Mouse (Mus musculus): ENCODE data around the gene Myo9b. TPM values are rescaled to one million over a fixed set of nuclear protein-coding genes. Genes with fewer than 3 reads are reported as not detected.
A peak's percentile ranks its signal among the peaks of the same experiment; 100 is the strongest.

Myo9b gene
- polyA plus RNA-seq, 1 experiment from 2014 or later = 24.0 TPM

DNA sequence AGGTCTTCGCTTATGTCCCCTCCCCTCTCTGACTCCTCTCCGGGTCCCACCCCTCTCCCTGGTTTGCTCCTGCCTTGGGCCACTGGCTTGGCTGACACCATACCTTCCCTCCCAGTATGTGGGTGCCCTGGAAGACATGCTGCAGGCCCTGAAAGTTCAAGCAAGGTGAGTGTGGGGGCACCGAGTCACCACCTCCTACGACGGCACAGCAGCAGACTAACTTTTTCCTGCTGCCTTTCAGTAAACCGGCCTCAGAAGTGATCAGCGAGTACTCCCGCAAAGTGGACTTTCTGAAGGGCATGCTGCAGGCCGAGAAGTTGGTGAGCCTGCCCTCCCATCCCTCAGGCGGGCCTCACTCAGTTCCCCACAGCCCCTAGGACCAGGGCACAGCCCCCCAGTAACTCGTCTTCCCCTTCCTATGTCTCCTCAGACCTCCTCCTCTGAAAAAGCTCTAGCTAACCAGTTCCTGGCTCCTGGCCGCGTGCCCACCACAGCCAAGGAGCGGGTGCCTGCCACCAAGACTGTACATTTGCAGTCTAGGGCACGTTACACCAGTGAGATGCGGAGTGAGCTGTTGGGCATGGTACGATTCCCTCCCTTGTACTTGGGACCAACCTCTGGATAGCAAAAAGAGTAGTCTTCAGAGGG, 95.1 kb downstream of the Myo9b start:
- 39% methylated on average over 17 of the region's 17 CpGs for WGBS
- H3K9ac ChIP-seq = peak overlapping the region; percentile 62
- H3K9me3 ChIP-seq (replicated peaks) = no peaks in the 10 kb centered on the region
- H3K4me1 ChIP-seq = peaks cover 25% of the 10 kb centered on the region
- H3K27ac ChIP-seq (replicated peaks) = peak overlapping the region; percentile 95
- H3K4me3 ChIP-seq (replicated peaks) = peak overlapping the region; percentile 79
- peak overlapping the region; percentile 87 for H3K4me2 ChIP-seq (replicated peaks)
- no peak for ATAC-seq (ENCODE audit: insufficient number of reproducible peaks, low FRiP score, low TSS enrichment, low read depth)
- peaks cover 4% of the 10 kb centered on the region; the same call in 1 of the 2 replicates for H3K36me3 ChIP-seq
- H3K27me3 ChIP-seq = no peaks in the 10 kb centered on the region

DNA sequence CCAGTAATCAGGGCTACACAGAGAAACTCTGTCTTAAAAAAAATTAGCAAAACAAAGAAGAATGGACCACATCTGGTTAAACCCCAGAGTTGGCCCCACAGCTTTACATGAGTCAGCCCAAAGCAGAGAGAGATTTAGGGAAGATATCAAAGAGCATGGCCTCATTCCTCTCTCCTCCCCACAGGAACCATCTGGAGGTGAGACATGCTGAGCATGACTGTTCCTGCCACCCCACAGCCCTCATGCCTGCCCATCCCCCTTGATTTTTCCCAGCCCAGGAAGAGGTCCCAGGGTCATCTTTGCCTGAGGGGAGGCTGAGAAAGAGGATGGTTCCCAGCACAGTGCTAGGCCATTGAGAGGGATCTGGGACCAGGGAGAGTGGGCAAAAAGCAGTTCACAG, 95.9 kb downstream of the Myo9b start:
- H3K9ac ChIP-seq = no peak overlapping the region
- H3K27me3 ChIP-seq = no peaks in the 10 kb centered on the region
- no peak for ATAC-seq (ENCODE audit: insufficient number of reproducible peaks, low FRiP score, low TSS enrichment, low read depth)
- peaks cover 11% of the 10 kb centered on the region for H3K36me3 ChIP-seq
- H3K27ac ChIP-seq (replicated peaks) = no peak overlapping the region
- H3K4me1 ChIP-seq = peaks cover 25% of the 10 kb centered on the region
- H3K9me3 ChIP-seq (replicated peaks) = no peaks in the 10 kb centered on the region
- peak overlapping the region; percentile 79 for H3K4me3 ChIP-seq (replicated peaks)
- H3K4me2 ChIP-seq (replicated peaks) = peak overlapping the region; percentile 87; the same call in 1 of the 2 replicates

DNA sequence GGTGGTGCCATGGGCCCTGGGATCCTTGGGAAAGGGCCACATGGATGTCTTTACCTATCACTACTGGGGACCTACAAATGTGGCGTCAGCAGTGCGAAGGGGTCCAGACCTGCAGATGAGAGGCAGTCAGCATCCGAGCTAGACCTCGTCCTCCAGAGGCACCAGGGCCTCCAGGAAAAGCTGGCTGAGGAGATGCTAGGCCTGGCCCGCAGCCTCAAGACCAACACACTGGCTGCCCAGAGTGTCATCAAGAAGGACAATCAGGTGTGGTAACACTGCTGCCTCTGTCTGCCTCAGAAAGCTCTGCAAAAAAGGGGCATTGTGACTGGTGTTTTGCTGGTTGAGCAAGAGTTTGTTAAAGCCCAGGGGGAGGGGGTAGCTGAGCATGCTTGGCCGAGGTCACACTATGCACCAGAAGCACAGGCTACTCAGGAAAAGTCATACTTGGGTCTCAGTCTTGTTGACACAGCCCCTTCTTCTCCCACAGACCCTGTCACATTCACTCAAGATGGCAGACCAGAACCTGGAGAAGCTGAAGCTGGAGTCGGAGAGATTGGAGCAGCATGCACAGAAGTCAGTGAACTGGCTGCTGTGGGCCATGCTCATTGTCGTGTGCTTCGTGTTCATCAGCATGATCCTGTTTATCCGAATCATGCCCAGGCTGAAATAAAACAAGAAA, 96.7 kb downstream of the Myo9b start:
- no peaks in the 10 kb centered on the region for H3K27me3 ChIP-seq
- no peak for ATAC-seq (ENCODE audit: insufficient number of reproducible peaks, low FRiP score, low TSS enrichment, low read depth)
- no peaks in the 10 kb centered on the region for H3K9me3 ChIP-seq (replicated peaks)
- H3K4me3 ChIP-seq (replicated peaks) = no peak overlapping the region
- peaks cover 25% of the 10 kb centered on the region for H3K4me1 ChIP-seq
- no peak overlapping the region for H3K27ac ChIP-seq (replicated peaks)
- peaks cover 19% of the 10 kb centered on the region for H3K36me3 ChIP-seq
- WGBS = 87% methylated on average over 10 of the region's 10 CpGs
- no peak overlapping the region for H3K9ac ChIP-seq
- H3K4me2 ChIP-seq (replicated peaks) = no peak overlapping the region

DNA sequence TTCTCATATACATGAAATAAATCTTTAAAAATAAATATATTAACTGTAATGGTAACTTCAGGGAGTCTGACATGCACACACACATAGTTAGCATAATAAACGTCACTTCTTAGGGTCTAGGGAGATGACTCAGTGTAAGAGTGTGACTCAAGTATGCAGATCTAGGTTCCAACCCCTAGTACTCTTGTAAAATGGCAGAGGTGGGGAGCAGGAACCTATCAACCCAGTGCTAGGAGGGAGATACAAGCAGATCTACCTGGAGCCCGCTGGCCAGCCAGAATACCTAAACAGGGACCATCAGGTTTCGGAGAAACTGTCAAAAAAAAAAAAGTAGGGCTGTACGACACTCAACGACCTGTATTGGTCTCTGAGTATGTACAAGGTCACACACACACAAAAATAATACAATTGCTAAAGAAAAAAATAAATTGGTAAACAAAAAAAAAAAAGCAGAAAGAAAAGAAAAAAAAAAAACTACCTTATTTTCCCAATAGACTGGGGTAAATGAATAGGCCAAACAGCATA, 98.3 kb downstream of the Myo9b start:
- H3K36me3 ChIP-seq = peaks cover 28% of the 10 kb centered on the region
- 0 out of 2 replicates have a peak overlapping the region, but pooled peaks have one; percentile 92 for H3K27ac ChIP-seq (replicated peaks)
- H3K9me3 ChIP-seq (replicated peaks) = no peaks in the 10 kb centered on the region
- 19% methylated on average over 5 of the region's 5 CpGs for WGBS
- H3K4me1 ChIP-seq = peaks cover 32% of the 10 kb centered on the region
- H3K9ac ChIP-seq = 0 out of 2 replicates have a peak overlapping the region, but pooled peaks have one; percentile 9
- no peaks in the 10 kb centered on the region for H3K27me3 ChIP-seq
- H3K4me2 ChIP-seq (replicated peaks) = peak overlapping the region; percentile 53
- peak overlapping the region; percentile 90 for H3K4me3 ChIP-seq (replicated peaks)
- no peak for ATAC-seq (ENCODE audit: insufficient number of reproducible peaks, low FRiP score, low TSS enrichment, low read depth)

DNA sequence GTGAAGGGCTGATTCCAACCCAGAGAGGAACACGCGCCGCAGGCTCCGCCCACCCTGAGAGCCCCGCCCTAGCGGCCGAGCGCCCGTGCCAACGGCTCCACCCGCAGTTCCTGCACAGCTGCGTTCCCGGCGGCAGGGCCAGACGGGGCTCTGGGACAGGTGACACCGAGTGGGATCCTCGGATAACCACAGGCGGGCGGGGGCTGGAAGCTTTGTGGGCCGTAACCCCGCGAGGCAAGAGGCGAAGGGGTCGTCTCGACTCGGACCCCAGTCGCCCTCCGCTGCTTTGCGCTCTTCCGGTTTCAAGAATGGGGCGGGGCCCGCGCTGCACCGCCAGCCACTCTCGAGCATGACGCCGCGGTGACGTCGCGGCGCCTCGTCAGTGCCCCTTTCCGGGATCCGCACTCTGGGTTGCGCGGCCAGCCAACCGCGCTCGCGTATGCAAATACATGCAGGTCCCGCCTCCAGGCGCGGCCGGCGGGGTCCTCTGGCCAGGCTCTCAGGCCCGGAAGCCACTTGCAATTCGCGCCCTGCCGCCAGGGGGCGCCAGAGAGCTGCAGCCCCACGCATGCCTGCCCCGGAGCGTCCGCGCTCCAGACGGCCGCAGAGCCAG, 98.8 kb downstream of the Myo9b start, which contains the start of gene Ocel1:
TSS of gene Ocel1 (plus strand) at position 63 of the 613 bp plus-strand sequence.
- peak within 1 kb of the TSS; percentile 92 for H3K27ac ChIP-seq (replicated peaks)
- H3K27me3 ChIP-seq = no peaks in the 10 kb centered on the region
- WGBS = under 1% methylated on average over 68 of the region's 68 CpGs
- H3K4me3 ChIP-seq (replicated peaks) = peak within 1 kb of the TSS; percentile 90
- peak within 1 kb of the TSS; percentile 48 for H3K9ac ChIP-seq
- H3K4me1 ChIP-seq = peaks cover 35% of the 10 kb centered on the region
- H3K36me3 ChIP-seq = peaks cover 28% of the 10 kb centered on the region
- H3K9me3 ChIP-seq (replicated peaks) = no peaks in the 10 kb centered on the region
- ATAC-seq (ENCODE audit: insufficient number of reproducible peaks, low FRiP score, low TSS enrichment, low read depth) = peak; percentile 87
- H3K4me2 ChIP-seq (replicated peaks) = peak within 1 kb of the TSS; percentile 53

DNA sequence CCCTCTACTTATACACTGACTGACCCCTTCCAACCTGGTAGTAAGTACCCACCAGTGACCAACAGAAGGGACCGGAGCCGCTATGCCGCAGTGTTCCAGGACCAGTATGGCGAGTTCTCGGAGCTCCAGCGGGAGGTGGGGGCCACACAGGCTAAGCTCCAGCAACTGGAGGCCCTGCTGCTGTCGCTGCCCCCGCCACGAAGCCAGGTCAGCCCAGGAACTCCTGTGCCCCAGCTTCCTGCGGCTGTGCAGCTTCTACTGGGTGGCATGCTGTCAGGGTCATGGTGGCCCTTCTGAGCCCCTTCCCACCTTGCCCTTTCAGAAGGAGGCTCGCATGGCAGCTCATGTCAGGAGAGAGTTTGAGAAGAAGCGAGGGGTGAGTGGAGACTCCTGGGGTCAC, 99.9 kb downstream of the Myo9b start:
- no peak overlapping the region for H3K9ac ChIP-seq
- WGBS = 85% methylated on average over 12 of the region's 12 CpGs
- H3K4me2 ChIP-seq (replicated peaks) = no peak overlapping the region
- peaks cover 40% of the 10 kb centered on the region for H3K4me1 ChIP-seq
- peaks cover 28% of the 10 kb centered on the region for H3K36me3 ChIP-seq
- no peak for ATAC-seq (ENCODE audit: insufficient number of reproducible peaks, low FRiP score, low TSS enrichment, low read depth)
- no peaks in the 10 kb centered on the region for H3K27me3 ChIP-seq
- H3K4me3 ChIP-seq (replicated peaks) = no peak overlapping the region
- H3K27ac ChIP-seq (replicated peaks) = no peak overlapping the region
- no peaks in the 10 kb centered on the region for H3K9me3 ChIP-seq (replicated peaks)

DNA sequence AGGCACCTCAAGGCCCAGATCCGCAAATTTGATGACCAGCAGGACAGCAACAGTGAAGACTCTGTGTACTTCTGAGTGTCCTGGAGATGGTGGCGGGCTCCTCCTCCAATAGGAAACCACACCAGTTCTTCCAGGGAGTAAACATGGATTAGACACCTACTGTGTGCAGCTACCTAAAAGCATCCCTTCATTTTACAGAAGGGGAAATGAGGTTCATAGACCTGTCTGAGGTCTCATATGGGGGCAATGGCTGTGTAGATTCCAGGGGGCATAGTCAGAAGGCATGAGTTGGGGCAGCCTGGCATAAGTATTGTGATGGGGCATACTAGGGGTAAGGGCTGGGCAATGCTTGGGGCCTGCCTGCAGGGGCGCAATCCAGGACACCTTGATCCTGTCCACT, 100.5 kb downstream of the Myo9b start:
- no peak overlapping the region for H3K4me3 ChIP-seq (replicated peaks)
- H3K9me3 ChIP-seq (replicated peaks) = no peaks in the 10 kb centered on the region
- H3K4me1 ChIP-seq = peaks cover 35% of the 10 kb centered on the region
- no peak overlapping the region for H3K27ac ChIP-seq (replicated peaks)
- peaks cover 32% of the 10 kb centered on the region for H3K36me3 ChIP-seq
- ATAC-seq (ENCODE audit: insufficient number of reproducible peaks, low FRiP score, low TSS enrichment, low read depth) = no peak
- H3K9ac ChIP-seq = no peak overlapping the region
- H3K4me2 ChIP-seq (replicated peaks) = no peak overlapping the region
- no peaks in the 10 kb centered on the region for H3K27me3 ChIP-seq
- WGBS = 88% methylated on average over 3 of the region's 3 CpGs

DNA sequence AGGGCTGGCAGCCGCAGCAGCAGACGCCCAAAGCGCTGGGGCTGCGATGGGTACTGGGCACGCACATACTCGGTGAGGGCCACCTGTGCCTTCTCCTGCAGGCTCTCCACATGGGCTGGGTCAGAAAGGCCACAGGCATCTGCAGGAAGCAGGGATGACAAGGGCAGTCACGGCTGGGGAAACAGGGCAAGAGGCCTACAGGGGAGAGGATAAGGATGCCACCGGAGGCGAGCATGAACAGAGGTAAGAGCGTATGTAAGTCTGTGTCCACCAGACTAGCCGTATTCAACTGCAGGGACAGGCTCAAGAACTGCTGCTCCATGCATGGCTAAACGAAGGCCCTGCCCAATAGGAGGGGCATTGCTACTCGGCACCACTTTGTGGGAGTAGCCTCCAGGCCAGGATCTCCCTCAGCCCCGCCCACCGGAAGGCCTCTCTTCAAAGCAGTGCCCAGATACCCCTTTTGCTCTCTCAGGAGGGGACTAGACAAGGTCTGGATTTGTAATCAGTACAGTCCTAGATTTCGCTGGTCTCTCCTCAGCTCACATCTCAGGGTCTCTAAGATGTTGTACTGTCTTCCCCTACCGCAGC, 102.2 kb downstream of the Myo9b start:
- no peaks in the 10 kb centered on the region for H3K9me3 ChIP-seq (replicated peaks)
- 76% methylated on average over 17 of the region's 17 CpGs for WGBS
- no peak for ATAC-seq (ENCODE audit: insufficient number of reproducible peaks, low FRiP score, low TSS enrichment, low read depth)
- no peak overlapping the region for H3K9ac ChIP-seq
- no peak overlapping the region for H3K4me3 ChIP-seq (replicated peaks)
- H3K27me3 ChIP-seq = no peaks in the 10 kb centered on the region
- peaks cover 34% of the 10 kb centered on the region for H3K36me3 ChIP-seq
- H3K27ac ChIP-seq (replicated peaks) = no peak overlapping the region
- H3K4me2 ChIP-seq (replicated peaks) = no peak overlapping the region
- H3K4me1 ChIP-seq = peaks cover 40% of the 10 kb centered on the region

DNA sequence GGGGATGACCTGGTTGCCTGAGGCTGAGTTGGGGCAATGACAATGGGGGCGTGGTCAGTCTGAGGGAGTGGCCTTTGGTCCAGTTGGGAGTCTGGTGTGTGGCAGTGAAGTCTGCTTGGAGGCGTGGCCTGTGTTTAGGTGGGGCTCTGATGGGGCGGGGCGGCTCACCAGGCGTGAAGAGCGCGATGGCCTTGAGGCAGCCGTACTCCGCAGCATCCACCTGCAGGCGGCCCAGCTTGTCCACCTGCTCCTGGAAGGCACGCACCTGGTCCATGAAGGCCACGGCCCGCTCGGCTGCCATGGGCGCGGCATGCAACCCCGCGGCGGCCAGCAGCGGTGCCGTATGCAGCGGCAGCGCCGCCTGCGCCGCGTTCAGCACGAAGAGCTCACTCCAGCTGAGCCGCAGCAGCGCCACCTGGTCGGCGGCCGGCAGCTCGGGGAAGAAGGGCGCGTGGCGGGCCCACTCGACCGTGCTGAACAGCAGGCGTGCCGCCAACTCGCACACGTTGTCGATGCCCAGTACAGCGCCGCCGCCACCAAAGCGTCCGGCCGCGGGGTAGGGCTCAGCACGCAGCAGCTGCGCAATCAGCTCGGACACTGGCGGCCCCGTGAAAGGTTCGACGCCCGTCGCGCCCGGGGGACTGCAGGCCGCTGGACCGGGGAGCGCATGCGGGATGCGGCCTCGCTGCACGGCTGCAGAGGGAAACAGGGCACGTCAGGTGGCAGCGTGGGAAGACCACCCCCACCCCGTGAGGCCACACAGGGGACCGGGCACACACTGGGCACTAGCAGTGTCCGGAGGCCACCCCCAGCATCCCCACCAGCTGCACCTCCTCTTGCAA, 103.3 kb downstream of the Myo9b start:
- ATAC-seq (ENCODE audit: insufficient number of reproducible peaks, low FRiP score, low TSS enrichment, low read depth) = 0 out of 2 replicates have a peak, but pooled peaks have one; percentile 9
- 8% methylated on average over 74 of the region's 74 CpGs for WGBS
- H3K27ac ChIP-seq (replicated peaks) = no peak overlapping the region

DNA sequence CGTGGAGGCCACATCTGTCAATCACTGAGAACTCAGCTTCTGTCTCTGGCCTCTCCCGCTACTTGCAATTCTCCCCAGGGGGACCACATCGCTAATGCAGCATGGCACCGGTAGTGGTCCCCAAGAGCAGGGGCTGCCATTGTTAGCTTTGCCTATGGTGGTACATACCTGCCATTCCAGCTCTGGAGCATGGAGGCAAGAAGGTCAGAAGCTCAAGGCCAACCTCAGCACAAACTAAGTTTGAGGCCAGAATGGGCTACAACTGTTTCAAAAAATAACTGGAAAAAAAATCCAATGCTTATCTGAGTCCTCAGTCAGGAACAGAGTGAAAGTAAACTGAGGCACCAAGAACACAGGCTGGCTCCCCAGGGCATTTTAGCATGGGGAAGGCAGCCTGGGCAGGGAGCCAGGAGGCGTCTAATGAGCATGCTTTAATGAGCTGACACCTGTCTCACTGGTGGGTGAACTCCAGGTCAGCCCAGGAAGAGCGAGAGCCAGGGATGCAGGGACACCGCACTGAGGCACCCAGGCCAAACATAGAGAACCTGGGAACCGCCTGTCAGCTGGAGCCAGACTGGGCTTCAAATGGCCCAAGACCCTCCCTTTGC, 104.0 kb downstream of the Myo9b start:
- WGBS = 39% methylated on average over 8 of the region's 8 CpGs
- Histone ChIP-seq H3K9ac (peak overlapping the region; percentile 21), H3K4me3 (replicated peaks) (peak overlapping the region; percentile 33), H3K4me1 (peaks cover 51% of the 10 kb centered on the region), H3K9me3 (replicated peaks) (no peaks in the 10 kb centered on the region), H3K27me3 (no peaks in the 10 kb centered on the region), H3K27ac (replicated peaks) (no peak overlapping the region), H3K36me3 (peaks cover 31% of the 10 kb centered on the region), H3K4me2 (replicated peaks) (peak overlapping the region; percentile 63)
- no peak for ATAC-seq (ENCODE audit: insufficient number of reproducible peaks, low FRiP score, low TSS enrichment, low read depth)

More for the DNA sequence above, 103.3 kb downstream of the Myo9b start:
- peak overlapping the region; percentile 33 for H3K4me3 ChIP-seq (replicated peaks)
- H3K27me3 ChIP-seq = no peaks in the 10 kb centered on the region
- no peaks in the 10 kb centered on the region for H3K9me3 ChIP-seq (replicated peaks)
- peaks cover 48% of the 10 kb centered on the region for H3K4me1 ChIP-seq
- H3K36me3 ChIP-seq = peaks cover 31% of the 10 kb centered on the region
- H3K4me2 ChIP-seq (replicated peaks) = peak overlapping the region; percentile 63
- peak overlapping the region; percentile 21 for H3K9ac ChIP-seq

Measured in embryonic facial prominence, embryonic 15.5 days (tissue).